Mouse (Mus musculus) mesoderm, embryonic 11.5 days (tissue): ENCODE data around the gene Cacna1c.

Experiments
- DNase-seq: peaks from one replicate; pipeline ENCODE4 v3.0.0-alpha.2; 2012; ENCODE audit warnings: low read depth, low spot score

Gene Cacna1c

GRCm38 (mm10) chr6:119009526-119009925, 186.7 kb downstream of the Cacna1c start:
- no peak for DNase-seq

GRCm38 (mm10) chr6:119008638-119009166, 187.5 kb downstream of the Cacna1c start:
- DNase-seq = no peak

GRCm38 (mm10) chr6:119004596-119004995, 191.6 kb downstream of the Cacna1c start:
- DNase-seq = no peak

GRCm38 (mm10) chr6:119001442-119001841, 194.8 kb downstream of the Cacna1c start:
- no peak for DNase-seq

- DNase-seq = no peak
These were observed 196.0 kb downstream of the Cacna1c start for GRCm38 (mm10) chr6:119000255-119000654.

- DNase-seq = no peak
These were observed 196.8 kb downstream of the Cacna1c start for GRCm38 (mm10) chr6:118999329-118999875.

GRCm38 (mm10) chr6:118997397-118997796, 198.8 kb downstream of the Cacna1c start:
- DNase-seq = no peak

GRCm38 (mm10) chr6:118994272-118995061, 201.8 kb downstream of the Cacna1c start:
- no peak for DNase-seq

GRCm38 (mm10) chr6:118992391-118992790, 203.8 kb downstream of the Cacna1c start:
- DNase-seq = no peak

GRCm38 (mm10) chr6:118989999-118990776, 206.0 kb downstream of the Cacna1c start:
- no peak for DNase-seq

- no peak for DNase-seq
These were observed 211.9 kb downstream of the Cacna1c start for GRCm38 (mm10) chr6:118984181-118984901.

- no peak for DNase-seq
These were observed 212.7 kb downstream of the Cacna1c start for GRCm38 (mm10) chr6:118983471-118984040.

- DNase-seq = no peak
These were observed 216.0 kb downstream of the Cacna1c start for GRCm38 (mm10) chr6:118980265-118980664.

- no peak for DNase-seq
These were observed 218.6 kb downstream of the Cacna1c start for GRCm38 (mm10) chr6:118977443-118978271.

- DNase-seq = no peak
These were observed 219.6 kb downstream of the Cacna1c start for GRCm38 (mm10) chr6:118976617-118977016.

- no peak for DNase-seq
These were observed 224.2 kb downstream of the Cacna1c start for GRCm38 (mm10) chr6:118971844-118972531.

GRCm38 (mm10) chr6:118968776-118969175, 227.4 kb downstream of the Cacna1c start:
- no peak for DNase-seq

GRCm38 (mm10) chr6:118966904-118967303, 229.3 kb downstream of the Cacna1c start:
- no peak for DNase-seq

GRCm38 (mm10) chr6:118965577-118965976, 230.6 kb downstream of the Cacna1c start:
- no peak for DNase-seq

- DNase-seq = no peak
These were observed 232.4 kb downstream of the Cacna1c start for GRCm38 (mm10) chr6:118963806-118964205.
